Mouse (Mus musculus) hindbrain, embryonic 14.5 days (tissue): ENCODE data around the gene Nprl2. TPM values are rescaled to one million over a fixed set of nuclear protein-coding genes. Genes with fewer than 3 reads are reported as not detected.
A peak's percentile ranks its signal among the peaks of the same experiment; 100 is the strongest.

ENCODE experiments used
- ATAC-seq: fragments of 200-750 bp; cut with Nextera tagmentation; 2 replicates; pipeline ENCODE4 v1.8.0; 2017; ENCODE audit warnings: moderate number of reproducible peaks, mild to moderate bottlenecking, moderate TSS enrichment, moderate library complexity; ENCODE audit not compliant: low FRiP score
- DNase-seq: peaks from one replicate; pipeline ENCODE4 v3.0.0-alpha.2; 2015; ENCODE audit warnings: low spot score
- H3K27ac ChIP-seq: fragments of 300-500 bp; sonication (generic); 2 replicates; pipeline ENCODE4 v1.5.1; 2014; ENCODE audit warnings: mild to moderate bottlenecking, moderate library complexity
- H3K27me3 ChIP-seq: fragments of 300-500 bp; sonication (generic); 2 replicates; pipeline ENCODE4 v1.6.1; 2014; ENCODE audit warnings: mild to moderate bottlenecking, low read length, mixed read lengths; ENCODE audit not compliant: control insufficient read depth, insufficient read depth
- H3K36me3 ChIP-seq: fragments of 300-500 bp; sonication (generic); replicated peaks from 2 replicates; pipeline ENCODE4 v1.6.1; 2014; ENCODE audit not compliant: control insufficient read depth, insufficient read depth
- H3K4me1 ChIP-seq: fragments of 300-500 bp; sonication (generic); replicated peaks from 2 replicates; pipeline ENCODE4 v1.6.1; 2014; ENCODE audit warnings: antibody characterized with exemption, low read length, mixed read lengths; ENCODE audit not compliant: control insufficient read depth, insufficient read depth
- H3K4me2 ChIP-seq: fragments of 300-500 bp; sonication (generic); replicated peaks from 2 replicates; pipeline ENCODE4 v1.6.1; 2014; ENCODE audit warnings: mild to moderate bottlenecking, moderate library complexity
- H3K4me3 ChIP-seq: fragments of 300-500 bp; sonication (generic); replicated peaks from 2 replicates; pipeline ENCODE4 v1.5.1; 2014; ENCODE audit warnings: mild to moderate bottlenecking, low read length
- H3K9ac ChIP-seq: fragments of 300-500 bp; sonication (generic); 2 replicates; pipeline ENCODE4 v1.6.1; 2014
- H3K9me3 ChIP-seq: fragments of 300-500 bp; sonication (generic); 2 replicates; pipeline ENCODE4 v1.6.1; 2016; ENCODE audit warnings: low read length; ENCODE audit not compliant: control insufficient read depth
- WGBS: fragments of 180-500 bp; shearing (Covaris S2); extraction: QIAGEN DNeasy Blood & Tissue Kit; methylation state at CpG from one replicate; pipeline ENCODE4 v1.1.7; 2014; 5-methylcytosine and 5-hydroxymethylcytosine counted together
- polyA plus RNA-seq: library from polyadenylated mRNA; unstranded; fragments of >200 nt; fragmentation: Nextera tagmentation; extraction: Ambion mirVana; gene quantifications from 2 replicates; pipeline ENCODE4 v1.2.1, GENCODE M21; 2014

The Nprl2 gene
- polyA plus RNA-seq, 1 experiment from 2014 or later, result 65.8 TPM

GRCm38 (mm10) chr9:107526198-107527026, 15.6 kb upstream of the Nprl2 start:
- peak overlapping the region; percentile 39; the same call in 1 of the 2 replicates for H3K9ac ChIP-seq
- no peak overlapping the region for H3K27ac ChIP-seq
- DNase-seq (peak; percentile 51), ATAC-seq (peak; percentile 42; the same call in 1 of the 2 replicates)
- H3K27me3 ChIP-seq, result peaks cover 25% of the 10 kb centered on the region
- H3K4me2 ChIP-seq, result peak overlapping the region; percentile 47
- 6% methylated on average over 44 of the region's 44 CpGs for WGBS
- peak overlapping the region; percentile 22 for H3K4me3 ChIP-seq
- H3K9me3 ChIP-seq, result no peaks in the 10 kb centered on the region
- H3K4me1 ChIP-seq, result peaks cover 11% of the 10 kb centered on the region; the same call in 1 of the 2 replicates
- no peaks in the 10 kb centered on the region for H3K36me3 ChIP-seq

GRCm38 (mm10) chr9:107533791-107534407, 8.1 kb upstream of the Nprl2 start, which contains the start of gene Tmem115:
Gene Tmem115, plus strand, starts transcription at chr9:107533945.
- Histone ChIP-seq H3K27me3 (no peaks in the 10 kb centered on the region), H3K4me3 (peak within 1 kb of the TSS; percentile 66), H3K4me2 (peak within 1 kb of the TSS; percentile 98), H3K36me3 (peaks cover 18% of the 10 kb centered on the region), H3K27ac (peak within 1 kb of the TSS; percentile 48; the same call in 1 of the 2 replicates), H3K4me1 (peaks cover 23% of the 10 kb centered on the region), H3K9me3 (no peaks in the 10 kb centered on the region), H3K9ac (peak within 1 kb of the TSS; percentile 78)
- ATAC-seq (peak; percentile 99), DNase-seq (peak; percentile 92)
- under 1% methylated on average over 48 of the region's 48 CpGs for WGBS

- Histone ChIP-seq H3K4me3 (peak overlapping the region; percentile 66), H3K9me3 (no peaks in the 10 kb centered on the region), H3K4me1 (peaks cover 23% of the 10 kb centered on the region), H3K36me3 (peaks cover 25% of the 10 kb centered on the region), H3K9ac (peak overlapping the region; percentile 78), H3K4me2 (peak overlapping the region; percentile 98), H3K27me3 (no peaks in the 10 kb centered on the region), H3K27ac (peak overlapping the region; percentile 48; the same call in 1 of the 2 replicates)
- no peak for DNase-seq
- under 1% methylated on average over 40 of the region's 40 CpGs for WGBS
- peak; percentile 10 for ATAC-seq
Measured at GRCm38 (mm10) chr9:107534408-107535202, 7.4 kb upstream of the Nprl2 start.

- WGBS, result 96% methylated on average over 7 of the region's 7 CpGs
- peaks cover 36% of the 10 kb centered on the region for H3K36me3 ChIP-seq
- no peak for ATAC-seq
- no peak for DNase-seq
- no peaks in the 10 kb centered on the region for H3K9me3 ChIP-seq
- H3K4me3 ChIP-seq, result no peak overlapping the region
- H3K4me2 ChIP-seq, result no peak overlapping the region
- H3K9ac ChIP-seq, result no peak overlapping the region
- H3K27me3 ChIP-seq, result no peaks in the 10 kb centered on the region
- H3K27ac ChIP-seq, result no peak overlapping the region
- peaks cover 42% of the 10 kb centered on the region for H3K4me1 ChIP-seq
Measured at GRCm38 (mm10) chr9:107538231-107538630, 3.8 kb upstream of the Nprl2 start.

- H3K4me1 ChIP-seq, result peaks cover 42% of the 10 kb centered on the region
- DNase-seq, result no peak
- no peak for ATAC-seq
Measured at GRCm38 (mm10) chr9:107538711-107539110, 3.3 kb upstream of the Nprl2 start.

GRCm38 (mm10) chr9:107539940-107540339, 2.1 kb upstream of the Nprl2 start:
- H3K9me3 ChIP-seq, result no peaks in the 10 kb centered on the region
- DNase-seq (no peak), ATAC-seq (no peak)
- H3K27me3 ChIP-seq, result no peaks in the 10 kb centered on the region
- H3K27ac ChIP-seq, result no peak overlapping the region
- H3K36me3 ChIP-seq, result peaks cover 47% of the 10 kb centered on the region
- H3K4me3 ChIP-seq, result no peak overlapping the region
- 92% methylated on average over 8 of the region's 8 CpGs for WGBS
- peaks cover 42% of the 10 kb centered on the region for H3K4me1 ChIP-seq
- H3K9ac ChIP-seq, result no peak overlapping the region
- no peak overlapping the region for H3K4me2 ChIP-seq

More at GRCm38 (mm10) chr9:107538711-107539110, 3.3 kb upstream of the Nprl2 start:
- Histone ChIP-seq H3K4me3 (no peak overlapping the region), H3K9ac (no peak overlapping the region), H3K36me3 (peaks cover 36% of the 10 kb centered on the region), H3K9me3 (no peaks in the 10 kb centered on the region), H3K4me2 (no peak overlapping the region), H3K27ac (no peak overlapping the region), H3K27me3 (no peaks in the 10 kb centered on the region)
- 97% methylated on average over 3 of the region's 3 CpGs for WGBS

- Histone ChIP-seq H3K9ac (peak overlapping the region; percentile 62; the same call in 1 of the 2 replicates), H3K36me3 (peaks cover 51% of the 10 kb centered on the region), H3K4me1 (peaks cover 37% of the 10 kb centered on the region), H3K27me3 (no peaks in the 10 kb centered on the region), H3K4me2 (peak overlapping the region; percentile 84), H3K4me3 (peak overlapping the region; percentile 49), H3K27ac (no peak overlapping the region), H3K9me3 (no peaks in the 10 kb centered on the region)
- 61% methylated on average over 4 of the region's 4 CpGs for WGBS
- no peak for ATAC-seq
- DNase-seq, result no peak
Measured at GRCm38 (mm10) chr9:107540420-107540819, 1.6 kb upstream of the Nprl2 start.

GRCm38 (mm10) chr9:107541005-107541404, 1.0 kb upstream of the Nprl2 start:
- H3K4me2 ChIP-seq, result peak overlapping the region; percentile 84
- H3K27me3 ChIP-seq, result no peaks in the 10 kb centered on the region
- peak overlapping the region; percentile 49 for H3K4me3 ChIP-seq
- ATAC-seq, result no peak
- no peak for DNase-seq
- no peaks in the 10 kb centered on the region for H3K9me3 ChIP-seq
- 30% methylated on average over 10 of the region's 10 CpGs for WGBS
- H3K9ac ChIP-seq, result peak overlapping the region; percentile 62
- peaks cover 51% of the 10 kb centered on the region for H3K36me3 ChIP-seq
- peaks cover 32% of the 10 kb centered on the region for H3K4me1 ChIP-seq
- peak overlapping the region; percentile 4; the same call in 1 of the 2 replicates for H3K27ac ChIP-seq
